Mouse (Mus musculus) kidney, embryonic 16.5 days (tissue): ENCODE measurements around the gene Srd5a2. TPM values are rescaled to one million over a fixed set of nuclear protein-coding genes. Genes with fewer than 3 reads are reported as not detected.

Experiments used
- ATAC-seq: fragments of 200-750 bp; cut with Nextera tagmentation; 2 replicates; pipeline ENCODE4 v1.8.0; 2017; ENCODE audit warnings: moderate TSS enrichment; ENCODE audit not compliant: low FRiP score, low TSS enrichment
- H3K27ac ChIP-seq: fragments of 300-500 bp; sonication (generic); 2 replicates; pipeline ENCODE4 v1.5.1; 2014; ENCODE audit warnings: low read length
- H3K27me3 ChIP-seq: fragments of 300-500 bp; sonication (generic); 2 replicates; pipeline ENCODE4 v1.6.1; 2014; ENCODE audit warnings: low read length, control low read depth, mixed read lengths; ENCODE audit not compliant: insufficient read depth
- H3K36me3 ChIP-seq: fragments of 300-500 bp; sonication (generic); 2 replicates; pipeline ENCODE4 v1.6.1; 2014; ENCODE audit warnings: low read length, control low read depth, mixed read lengths; ENCODE audit not compliant: insufficient read depth
- H3K4me1 ChIP-seq: fragments of 300-500 bp; sonication (generic); 2 replicates; pipeline ENCODE4 v1.6.1; 2014; ENCODE audit warnings: low read length, control low read depth, mixed read lengths; ENCODE audit not compliant: insufficient read depth
- H3K4me2 ChIP-seq: fragments of 300-500 bp; sonication (generic); replicated peaks from 2 replicates; pipeline ENCODE4 v1.6.1; 2014; ENCODE audit warnings: low read depth, low read length
- H3K4me3 ChIP-seq: fragments of 300-500 bp; sonication (generic); 2 replicates; pipeline ENCODE4 v1.5.1; 2014; ENCODE audit warnings: mild to moderate bottlenecking, low read length
- H3K9ac ChIP-seq: fragments of 300-500 bp; sonication (generic); replicated peaks from 2 replicates; pipeline ENCODE4 v1.6.1; 2014; ENCODE audit warnings: low read length
- H3K9me3 ChIP-seq: fragments of 300-500 bp; sonication (generic); 2 replicates; pipeline ENCODE4 v1.6.1; 2016; ENCODE audit warnings: low read length, control low read depth
- WGBS: fragments of 180-500 bp; shearing (Covaris S2); extraction: QIAGEN DNeasy Blood & Tissue Kit; methylation state at CpG from one replicate; pipeline ENCODE4 v1.1.7; 2014; 5-methylcytosine and 5-hydroxymethylcytosine counted together
- polyA plus RNA-seq: library from polyadenylated mRNA; unstranded; fragments of >200 nt; fragmentation: Nextera tagmentation; extraction: Ambion mirVana; gene quantifications from 2 replicates; pipeline ENCODE4 v1.2.1, GENCODE M21; 2015

The Srd5a2 gene
- polyA plus RNA-seq, 1 experiment from 2014 or later, result 0.10 TPM

- 58% methylated on average over 4 of the region's 4 CpGs for WGBS
- H3K9me3 ChIP-seq, result no peaks in the 10 kb centered on the region
- peaks cover 29% of the 10 kb centered on the region for H3K27me3 ChIP-seq
- ATAC-seq, result no peak
- no peak overlapping the region for H3K9ac ChIP-seq
- H3K27ac ChIP-seq, result no peak overlapping the region
- H3K4me3 ChIP-seq, result no peak overlapping the region
- H3K36me3 ChIP-seq, result no peaks in the 10 kb centered on the region
- peaks cover 9% of the 10 kb centered on the region; the same call in 1 of the 2 replicates for H3K4me1 ChIP-seq
- H3K4me2 ChIP-seq, result no peak overlapping the region
These were observed 4.0 kb downstream of the Srd5a2 start for GRCm38 (mm10) chr17:74043754-74044153.

- WGBS, result 34% methylated on average over 8 of the region's 8 CpGs
- ATAC-seq, result peak; percentile 86
- Histone ChIP-seq H3K9me3 (no peaks in the 10 kb centered on the region), H3K27ac (no peak overlapping the region), H3K4me1 (no peaks in the 10 kb centered on the region), H3K36me3 (no peaks in the 10 kb centered on the region), H3K4me2 (peak overlapping the region; percentile 21), H3K27me3 (no peaks in the 10 kb centered on the region), H3K4me3 (no peak overlapping the region), H3K9ac (no peak overlapping the region)
These were observed 27.1 kb downstream of the Srd5a2 start for GRCm38 (mm10) chr17:74020526-74021203.

- Histone ChIP-seq H3K4me2 (no peak overlapping the region), H3K9ac (no peak overlapping the region), H3K4me3 (no peak overlapping the region), H3K27ac (no peak overlapping the region), H3K9me3 (no peaks in the 10 kb centered on the region), H3K36me3 (no peaks in the 10 kb centered on the region), H3K27me3 (no peaks in the 10 kb centered on the region), H3K4me1 (no peaks in the 10 kb centered on the region)
- 92% methylated on average over 4 of the region's 4 CpGs for WGBS
- no peak for ATAC-seq
These were observed 29.4 kb downstream of the Srd5a2 start for GRCm38 (mm10) chr17:74018281-74018680.

GRCm38 (mm10) chr17:74017649-74018048 lies 30.1 kb downstream of the Srd5a2 start:
- H3K4me1 ChIP-seq, result no peaks in the 10 kb centered on the region
- no peak for ATAC-seq
- no peak overlapping the region for H3K4me2 ChIP-seq
- H3K9me3 ChIP-seq, result no peaks in the 10 kb centered on the region
- 88% methylated on average over 1 of the region's 1 CpGs for WGBS
- no peak overlapping the region for H3K27ac ChIP-seq
- H3K27me3 ChIP-seq, result no peaks in the 10 kb centered on the region
- no peak overlapping the region for H3K9ac ChIP-seq
- no peaks in the 10 kb centered on the region for H3K36me3 ChIP-seq
- H3K4me3 ChIP-seq, result no peak overlapping the region

GRCm38 (mm10) chr17:74015128-74015527 lies 32.6 kb downstream of the Srd5a2 start:
- ATAC-seq, result no peak
- H3K4me3 ChIP-seq, result no peak overlapping the region
- no peak overlapping the region for H3K27ac ChIP-seq
- no peak overlapping the region for H3K4me2 ChIP-seq
- no peaks in the 10 kb centered on the region for H3K27me3 ChIP-seq
- no peaks in the 10 kb centered on the region for H3K4me1 ChIP-seq
- H3K36me3 ChIP-seq, result no peaks in the 10 kb centered on the region
- no peaks in the 10 kb centered on the region for H3K9me3 ChIP-seq
- no peak overlapping the region for H3K9ac ChIP-seq
- WGBS, result 73% methylated on average over 6 of the region's 6 CpGs

- peak; percentile 51 for ATAC-seq
- H3K9me3 ChIP-seq, result no peaks in the 10 kb centered on the region
- no peak overlapping the region for H3K4me2 ChIP-seq
- H3K4me1 ChIP-seq, result no peaks in the 10 kb centered on the region
- H3K4me3 ChIP-seq, result no peak overlapping the region
- H3K27ac ChIP-seq, result no peak overlapping the region
- H3K27me3 ChIP-seq, result no peaks in the 10 kb centered on the region
- no peaks in the 10 kb centered on the region for H3K36me3 ChIP-seq
- H3K9ac ChIP-seq, result no peak overlapping the region
- 35% methylated on average over 4 of the region's 4 CpGs for WGBS
These were observed 39.0 kb downstream of the Srd5a2 start for GRCm38 (mm10) chr17:74008680-74009079.

GRCm38 (mm10) chr17:74007001-74007400 lies 40.7 kb downstream of the Srd5a2 start:
- no peak overlapping the region for H3K4me2 ChIP-seq
- H3K9me3 ChIP-seq, result peaks cover 8% of the 10 kb centered on the region; the same call in 1 of the 2 replicates
- no peak overlapping the region for H3K9ac ChIP-seq
- 70% methylated on average over 8 of the region's 8 CpGs for WGBS
- H3K36me3 ChIP-seq, result no peaks in the 10 kb centered on the region
- H3K27ac ChIP-seq, result no peak overlapping the region
- no peaks in the 10 kb centered on the region for H3K4me1 ChIP-seq
- ATAC-seq, result no peak
- no peaks in the 10 kb centered on the region for H3K27me3 ChIP-seq
- no peak overlapping the region for H3K4me3 ChIP-seq

GRCm38 (mm10) chr17:74002396-74002795 lies 45.3 kb downstream of the Srd5a2 start:
- Histone ChIP-seq H3K27me3 (no peaks in the 10 kb centered on the region), H3K4me2 (no peak overlapping the region), H3K4me1 (no peaks in the 10 kb centered on the region), H3K36me3 (no peaks in the 10 kb centered on the region), H3K27ac (no peak overlapping the region), H3K4me3 (no peak overlapping the region), H3K9ac (no peak overlapping the region), H3K9me3 (peaks cover 8% of the 10 kb centered on the region; the same call in 1 of the 2 replicates)
- no peak for ATAC-seq
- 79% methylated on average over 2 of the region's 2 CpGs for WGBS

- Histone ChIP-seq H3K27me3 (no peaks in the 10 kb centered on the region), H3K4me1 (no peaks in the 10 kb centered on the region), H3K4me2 (no peak overlapping the region), H3K36me3 (no peaks in the 10 kb centered on the region), H3K4me3 (no peak overlapping the region), H3K9ac (no peak overlapping the region), H3K27ac (no peak overlapping the region), H3K9me3 (no peaks in the 10 kb centered on the region)
- ATAC-seq, result no peak
- WGBS, result 88% methylated on average over 13 of the region's 13 CpGs
These were observed 51.6 kb downstream of the Srd5a2 start for GRCm38 (mm10) chr17:73995907-73996645.

- no peaks in the 10 kb centered on the region for H3K36me3 ChIP-seq
- 89% methylated on average over 4 of the region's 4 CpGs for WGBS
These were observed 56.5 kb downstream of the Srd5a2 start for GRCm38 (mm10) chr17:73991264-73991663.

More at GRCm38 (mm10) chr17:73991264-73991663, 56.5 kb downstream of the Srd5a2 start:
- H3K27ac ChIP-seq, result no peak overlapping the region
- no peak overlapping the region for H3K9ac ChIP-seq
- H3K9me3 ChIP-seq, result no peaks in the 10 kb centered on the region
- no peaks in the 10 kb centered on the region for H3K27me3 ChIP-seq
- H3K4me3 ChIP-seq, result no peak overlapping the region
- H3K4me1 ChIP-seq, result no peaks in the 10 kb centered on the region
- no peak overlapping the region for H3K4me2 ChIP-seq
- no peak for ATAC-seq
